Mouse (Mus musculus): ENCODE results near the gene Gm21293. TPM values are rescaled to one million over a fixed set of nuclear protein-coding genes. Genes with fewer than 3 reads are reported as not detected.
"Not testable (repeated sequence)": the region's sequence is repeated elsewhere in the genome, so short reads cannot be mapped to it uniquely, and the experiment has no call there.

Gene Gm21293
- total RNA-seq (2021) = not detected

DNA sequence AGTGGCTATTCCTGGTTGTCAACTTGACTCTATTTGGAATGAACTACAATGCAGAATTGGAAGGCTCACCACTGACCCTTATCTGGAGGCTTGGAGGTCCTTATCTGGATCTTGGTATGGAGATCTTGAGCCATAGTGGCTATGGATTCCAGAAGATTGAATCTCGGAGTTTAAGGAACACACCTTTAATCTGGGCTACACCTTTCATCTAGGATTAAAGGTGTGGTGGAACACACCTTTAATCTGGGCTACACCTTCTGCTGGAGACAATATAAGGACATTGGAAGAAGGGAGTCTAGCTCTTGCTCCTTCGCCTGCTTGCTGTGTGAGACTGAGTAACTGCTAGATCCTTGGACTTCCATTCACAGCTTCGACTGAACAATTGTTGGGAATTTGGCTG lies at the start of gene Gm21293:
TSS of gene Gm21293 (plus strand) at position 301 of the 400 bp plus-strand sequence.
- intact Hi-C loops (cut with DNase I); DNase-seq: not testable (repeated sequence)

DNA sequence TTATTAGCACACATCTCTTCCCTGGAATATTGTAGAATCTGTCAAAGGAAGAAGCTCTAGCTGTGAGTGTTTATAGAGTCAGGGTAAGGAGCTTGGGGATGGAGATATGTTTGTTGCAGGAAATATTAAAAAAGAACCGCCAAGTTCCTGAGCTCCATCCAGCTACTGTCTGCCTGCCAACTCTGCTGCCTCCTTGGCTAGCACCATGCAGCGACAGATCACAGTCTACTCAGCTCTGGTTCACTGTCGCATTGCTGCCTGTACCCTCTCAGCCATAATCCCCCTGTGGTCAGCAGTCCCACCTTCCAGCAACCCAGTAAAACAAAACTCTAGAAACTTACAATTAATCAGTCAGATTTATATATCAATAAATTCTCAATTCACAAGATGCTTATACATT lies 32.7 kb upstream of the Gm21293 start:
- intact Hi-C loops (cut with DNase I) = no loop called here
- DNase-seq = peak; percentile 9

DNA sequence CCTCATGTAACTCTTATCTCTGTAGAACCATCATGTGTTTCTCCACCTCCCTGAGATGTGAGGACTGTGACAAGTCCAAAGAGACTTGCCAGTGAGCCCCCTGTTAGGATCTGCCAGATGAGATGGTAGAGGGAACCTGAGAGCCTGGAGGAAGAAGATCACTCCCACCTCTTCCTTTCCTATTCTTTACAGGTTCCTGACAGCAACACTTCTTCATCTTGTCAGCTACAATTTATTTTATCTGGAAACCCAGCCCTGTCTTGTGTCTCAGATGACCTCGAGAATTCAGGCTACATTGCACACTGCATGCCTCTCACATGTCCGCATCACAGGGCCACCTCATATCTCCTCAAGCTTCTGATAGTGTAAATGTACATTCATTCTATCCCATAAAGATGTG lies 24.5 kb upstream of the Gm21293 start:
- intact Hi-C loops (cut with DNase I) = no loop called here
- no peak for DNase-seq

DNA sequence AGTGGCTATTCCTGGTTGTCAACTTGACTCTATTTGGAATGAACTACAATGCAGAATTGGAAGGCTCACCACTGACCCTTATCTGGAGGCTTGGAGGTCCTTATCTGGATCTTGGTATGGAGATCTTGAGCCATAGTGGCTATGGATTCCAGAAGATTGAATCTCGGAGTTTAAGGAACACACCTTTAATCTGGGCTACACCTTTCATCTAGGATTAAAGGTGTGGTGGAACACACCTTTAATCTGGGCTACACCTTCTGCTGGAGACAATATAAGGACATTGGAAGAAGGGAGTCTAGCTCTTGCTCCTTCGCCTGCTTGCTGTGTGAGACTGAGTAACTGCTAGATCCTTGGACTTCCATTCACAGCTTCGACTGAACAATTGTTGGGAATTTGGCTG lies 8.4 kb downstream of the Gm21293 start, which contains the start of gene Gm6763:
TSS of gene Gm6763 (plus strand) at position 301 of the 400 bp plus-strand sequence.
- intact Hi-C loops (cut with DNase I); DNase-seq: not testable (repeated sequence)

DNA sequence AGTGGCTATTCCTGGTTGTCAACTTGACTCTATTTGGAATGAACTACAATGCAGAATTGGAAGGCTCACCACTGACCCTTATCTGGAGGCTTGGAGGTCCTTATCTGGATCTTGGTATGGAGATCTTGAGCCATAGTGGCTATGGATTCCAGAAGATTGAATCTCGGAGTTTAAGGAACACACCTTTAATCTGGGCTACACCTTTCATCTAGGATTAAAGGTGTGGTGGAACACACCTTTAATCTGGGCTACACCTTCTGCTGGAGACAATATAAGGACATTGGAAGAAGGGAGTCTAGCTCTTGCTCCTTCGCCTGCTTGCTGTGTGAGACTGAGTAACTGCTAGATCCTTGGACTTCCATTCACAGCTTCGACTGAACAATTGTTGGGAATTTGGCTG lies 16.9 kb downstream of the Gm21293 start, which contains the start of gene Gm8764:
TSS of gene Gm8764 (plus strand) at position 301 of the 400 bp plus-strand sequence.
- not testable (repeated sequence) for DNase-seq

DNA sequence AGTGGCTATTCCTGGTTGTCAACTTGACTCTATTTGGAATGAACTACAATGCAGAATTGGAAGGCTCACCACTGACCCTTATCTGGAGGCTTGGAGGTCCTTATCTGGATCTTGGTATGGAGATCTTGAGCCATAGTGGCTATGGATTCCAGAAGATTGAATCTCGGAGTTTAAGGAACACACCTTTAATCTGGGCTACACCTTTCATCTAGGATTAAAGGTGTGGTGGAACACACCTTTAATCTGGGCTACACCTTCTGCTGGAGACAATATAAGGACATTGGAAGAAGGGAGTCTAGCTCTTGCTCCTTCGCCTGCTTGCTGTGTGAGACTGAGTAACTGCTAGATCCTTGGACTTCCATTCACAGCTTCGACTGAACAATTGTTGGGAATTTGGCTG lies 25.4 kb downstream of the Gm21293 start, which contains the start of gene Gm21304:
TSS of gene Gm21304 (plus strand) at position 301 of the 400 bp plus-strand sequence.
- DNase-seq; intact Hi-C loops (cut with DNase I): not testable (repeated sequence)

More for the DNA sequence above, 16.9 kb downstream of the Gm21293 start, which contains the start of gene Gm8764:
- intact Hi-C loops (cut with DNase I) = not testable (repeated sequence)

DNA sequence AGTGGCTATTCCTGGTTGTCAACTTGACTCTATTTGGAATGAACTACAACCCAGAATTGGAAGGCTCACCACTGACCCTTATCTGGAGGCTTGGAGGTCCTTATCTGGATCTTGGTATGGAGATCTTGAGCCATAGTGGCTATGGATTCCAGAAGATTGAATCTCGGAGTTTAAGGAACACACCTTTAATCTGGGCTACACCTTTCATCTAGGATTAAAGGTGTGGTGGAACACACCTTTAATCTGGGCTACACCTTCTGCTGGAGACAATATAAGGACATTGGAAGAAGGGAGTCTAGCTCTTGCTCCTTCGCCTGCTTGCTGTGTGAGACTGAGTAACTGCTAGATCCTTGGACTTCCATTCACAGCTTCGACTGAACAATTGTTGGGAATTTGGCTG lies 33.9 kb downstream of the Gm21293 start, which contains the start of gene Gm21312:
TSS of gene Gm21312 (plus strand) at position 301 of the 400 bp plus-strand sequence.
- DNase-seq; intact Hi-C loops (cut with DNase I): not testable (repeated sequence)

DNA sequence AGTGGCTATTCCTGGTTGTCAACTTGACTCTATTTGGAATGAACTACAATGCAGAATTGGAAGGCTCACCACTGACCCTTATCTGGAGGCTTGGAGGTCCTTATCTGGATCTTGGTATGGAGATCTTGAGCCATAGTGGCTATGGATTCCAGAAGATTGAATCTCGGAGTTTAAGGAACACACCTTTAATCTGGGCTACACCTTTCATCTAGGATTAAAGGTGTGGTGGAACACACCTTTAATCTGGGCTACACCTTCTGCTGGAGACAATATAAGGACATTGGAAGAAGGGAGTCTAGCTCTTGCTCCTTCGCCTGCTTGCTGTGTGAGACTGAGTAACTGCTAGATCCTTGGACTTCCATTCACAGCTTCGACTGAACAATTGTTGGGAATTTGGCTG lies 42.4 kb downstream of the Gm21293 start, which contains the start of gene Gm20765:
TSS of gene Gm20765 (plus strand) at position 301 of the 400 bp plus-strand sequence.
- not testable (repeated sequence) for DNase-seq

DNA sequence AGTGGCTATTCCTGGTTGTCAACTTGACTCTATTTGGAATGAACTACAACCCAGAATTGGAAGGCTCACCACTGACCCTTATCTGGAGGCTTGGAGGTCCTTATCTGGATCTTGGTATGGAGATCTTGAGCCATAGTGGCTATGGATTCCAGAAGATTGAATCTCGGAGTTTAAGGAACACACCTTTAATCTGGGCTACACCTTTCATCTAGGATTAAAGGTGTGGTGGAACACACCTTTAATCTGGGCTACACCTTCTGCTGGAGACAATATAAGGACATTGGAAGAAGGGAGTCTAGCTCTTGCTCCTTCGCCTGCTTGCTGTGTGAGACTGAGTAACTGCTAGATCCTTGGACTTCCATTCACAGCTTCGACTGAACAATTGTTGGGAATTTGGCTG lies 51.0 kb downstream of the Gm21293 start, which contains the start of gene Gm4340:
TSS of gene Gm4340 (plus strand) at position 301 of the 400 bp plus-strand sequence.
- DNase-seq; intact Hi-C loops (cut with DNase I): not testable (repeated sequence)

More for the DNA sequence above, 42.4 kb downstream of the Gm21293 start, which contains the start of gene Gm20765:
- intact Hi-C loops (cut with DNase I) = not testable (repeated sequence)

Other genes starting within 250 kb of the Gm21293 start
- gene Gm6763, start 8.5 kb downstream of the Gm21293 start, total RNA-seq (2021) = not detected
- not detected for gene Gm8764, start 17.0 kb downstream of the Gm21293 start, total RNA-seq (2021)
- gene Gm21304, start 25.5 kb downstream of the Gm21293 start, total RNA-seq (2021) = not detected
- gene Gm21312, start 34.0 kb downstream of the Gm21293 start, total RNA-seq (2021) = not detected
- gene Gm20765, start 42.5 kb downstream of the Gm21293 start, total RNA-seq (2021) = not detected
- not detected for gene Gm4340, start 51.1 kb downstream of the Gm21293 start, total RNA-seq (2021)

All from left cerebral cortex, postnatal 4 days (tissue).